Mouse (Mus musculus) forebrain, embryonic 14.5 days (tissue): Measurements from ENCODE around the gene Ubr2. TPM values are rescaled to one million over a fixed set of nuclear protein-coding genes. Genes with fewer than 3 reads are reported as not detected.
A peak's percentile ranks its signal among the peaks of the same experiment; 100 is the strongest.

Experiments
- ATAC-seq: fragments of 200-750 bp; cut with Nextera tagmentation; 2 replicates; pipeline ENCODE4 v1.8.0; 2017; ENCODE audit warnings: mild to moderate bottlenecking, moderate library complexity
- DNase-seq: peaks from one replicate; pipeline ENCODE4 v3.0.0-alpha.2; 2015; ENCODE audit warnings: low spot score
- H3K27ac ChIP-seq: fragments of 300-500 bp; sonication (generic); 2 replicates; pipeline ENCODE4 v1.5.1; 2014; ENCODE audit warnings: low read depth, mild to moderate bottlenecking, control low read depth, low read length, moderate library complexity
- H3K27me3 ChIP-seq: fragments of 300-500 bp; sonication (generic); replicated peaks from 2 replicates; pipeline ENCODE4 v1.6.1; 2014; ENCODE audit warnings: low read length, control low read depth, mixed read lengths; ENCODE audit not compliant: control insufficient read depth, insufficient read depth
- H3K36me3 ChIP-seq: fragments of 300-500 bp; sonication (generic); 2 replicates; pipeline ENCODE4 v1.6.1; 2014; ENCODE audit warnings: low read length, control low read depth; ENCODE audit not compliant: control insufficient read depth, insufficient read depth
- H3K4me1 ChIP-seq: fragments of 300-500 bp; sonication (generic); 2 replicates; pipeline ENCODE4 v1.6.1; 2014; ENCODE audit warnings: antibody characterized with exemption, low read length, control low read depth; ENCODE audit not compliant: control insufficient read depth, insufficient read depth
- H3K4me2 ChIP-seq: fragments of 300-500 bp; sonication (generic); 2 replicates; pipeline ENCODE4 v1.6.1; 2014; ENCODE audit warnings: mild to moderate bottlenecking, control low read depth, low read length
- H3K4me3 ChIP-seq: fragments of 300-500 bp; sonication (generic); 2 replicates; pipeline ENCODE4 v1.5.1; 2014; ENCODE audit warnings: low read depth, low read length, control low read depth
- H3K9ac ChIP-seq: fragments of 300-500 bp; sonication (generic); 2 replicates; pipeline ENCODE4 v1.6.1; 2014; ENCODE audit warnings: mild to moderate bottlenecking, low read length, control low read depth, moderate library complexity
- H3K9me3 ChIP-seq: fragments of 300-500 bp; sonication (generic); replicated peaks from 2 replicates; pipeline ENCODE4 v1.6.1; 2016; ENCODE audit warnings: low read length, control low read depth, mixed read lengths; ENCODE audit not compliant: control insufficient read depth
- WGBS: fragments of 180-500 bp; shearing (Covaris S2); extraction: QIAGEN DNeasy Blood & Tissue Kit; methylation state at CpG from one replicate; pipeline ENCODE4 v1.1.7; 2014; 5-methylcytosine and 5-hydroxymethylcytosine counted together
- polyA plus RNA-seq: library from polyadenylated mRNA; unstranded; fragments of >200 nt; fragmentation: Nextera tagmentation; extraction: Ambion mirVana; gene quantifications from 2 replicates; pipeline ENCODE4 v1.2.1, GENCODE M21; 2014

Ubr2 gene
- polyA plus RNA-seq, 1 experiment from 2014 or later = 14.7 TPM

DNA sequence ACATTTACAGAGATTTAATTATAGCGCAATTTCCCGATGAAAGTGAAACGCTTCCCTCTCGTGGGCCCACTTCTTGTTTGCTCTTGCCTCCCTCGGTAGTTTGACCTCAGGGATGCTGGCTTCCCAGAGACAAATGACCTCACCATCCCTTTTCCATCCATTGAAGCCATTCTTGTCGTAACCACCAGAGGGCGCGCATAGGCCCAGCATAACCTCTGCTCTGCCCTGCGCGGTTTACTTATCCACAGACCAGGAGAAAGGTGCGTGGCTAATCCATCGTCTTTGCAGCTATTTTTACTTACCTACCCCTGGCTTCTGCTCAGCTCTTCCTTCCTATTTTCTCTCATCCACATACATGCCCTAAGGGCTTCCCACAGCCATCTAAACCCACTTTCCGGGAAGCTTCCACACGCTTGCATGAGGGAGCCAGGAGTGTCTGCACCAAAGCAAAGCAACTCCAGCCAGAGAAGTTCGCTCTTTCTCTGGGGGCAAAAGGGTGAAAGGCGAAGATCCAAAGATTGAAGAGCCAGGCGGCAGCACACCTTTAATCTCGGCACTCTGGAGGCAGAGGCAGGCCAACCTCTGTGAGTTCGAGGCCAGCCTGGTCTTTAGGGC is 106.4 kb downstream of the Ubr2 start:
- 23% methylated on average over 19 of the region's 19 CpGs for WGBS
- no peak overlapping the region for H3K4me3 ChIP-seq
- H3K4me2 ChIP-seq = no peak overlapping the region
- H3K4me1 ChIP-seq = no peaks in the 10 kb centered on the region
- no peaks in the 10 kb centered on the region for H3K27me3 ChIP-seq
- no peaks in the 10 kb centered on the region for H3K9me3 ChIP-seq
- ATAC-seq = peak; percentile 80
- no peak overlapping the region for H3K9ac ChIP-seq
- peak; percentile 79 for DNase-seq
- H3K27ac ChIP-seq = no peak overlapping the region
- no peaks in the 10 kb centered on the region for H3K36me3 ChIP-seq

DNA sequence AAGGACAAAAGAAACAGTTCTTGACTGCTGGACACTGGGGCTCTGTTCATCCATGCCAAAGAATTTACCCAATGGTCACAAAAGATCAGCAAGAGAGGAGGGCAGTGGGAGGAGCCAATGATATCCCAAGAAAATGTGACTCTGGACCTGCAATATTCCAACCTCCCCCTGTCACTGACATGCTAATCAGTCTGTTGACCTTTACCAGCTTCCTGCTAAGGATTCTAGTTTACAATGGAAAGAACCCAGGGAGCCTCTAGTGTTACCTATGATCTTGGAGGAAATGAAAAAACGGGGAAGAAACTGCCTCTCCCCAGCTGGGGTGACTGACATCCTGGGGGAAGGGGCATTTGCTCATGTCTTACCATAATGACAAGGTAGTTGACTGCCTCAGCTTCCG is 109.4 kb downstream of the Ubr2 start:
- no peaks in the 10 kb centered on the region for H3K36me3 ChIP-seq
- H3K27ac ChIP-seq = no peak overlapping the region
- no peak overlapping the region for H3K4me2 ChIP-seq
- DNase-seq = no peak
- H3K4me3 ChIP-seq = no peak overlapping the region
- ATAC-seq = no peak
- no peaks in the 10 kb centered on the region for H3K9me3 ChIP-seq
- WGBS = 72% methylated on average over 2 of the region's 2 CpGs
- H3K27me3 ChIP-seq = no peaks in the 10 kb centered on the region
- no peak overlapping the region for H3K9ac ChIP-seq
- H3K4me1 ChIP-seq = no peaks in the 10 kb centered on the region

DNA sequence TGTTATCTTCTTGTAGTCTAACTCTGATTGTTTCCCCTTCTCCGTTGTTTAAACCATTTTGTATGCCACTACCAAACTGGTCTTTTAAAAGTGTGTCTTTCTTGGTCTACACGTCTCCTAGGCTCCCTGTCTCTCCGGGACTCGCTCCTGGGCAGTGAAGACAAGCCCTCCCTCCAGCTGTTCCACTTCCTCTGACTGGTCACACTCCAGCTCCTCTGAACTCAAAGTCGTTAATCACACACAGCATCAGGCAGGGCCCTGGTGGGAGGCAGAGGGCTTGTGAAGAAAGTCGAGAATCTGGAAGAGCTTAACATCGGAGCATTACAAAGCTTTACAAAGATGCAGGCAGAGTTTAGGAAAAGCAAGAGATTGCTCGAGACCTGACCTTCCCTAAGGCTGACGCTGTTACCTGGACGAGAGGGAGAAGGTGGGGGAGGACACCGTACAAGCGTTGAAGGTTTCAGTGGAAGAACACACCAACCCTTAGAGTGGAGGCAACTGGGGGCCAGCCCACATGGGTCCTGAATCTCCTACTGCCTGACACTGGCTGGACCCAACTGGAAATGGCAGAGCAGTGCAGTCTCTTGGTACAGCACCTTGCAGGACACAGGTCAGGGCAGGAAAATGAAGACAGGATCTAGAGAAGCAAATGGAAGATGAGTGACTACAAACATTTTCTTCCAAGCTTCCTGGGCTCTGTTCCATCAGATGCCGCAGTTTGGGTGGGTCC is 113.0 kb downstream of the Ubr2 start:
- H3K9ac ChIP-seq = no peak overlapping the region
- H3K4me3 ChIP-seq = no peak overlapping the region
- H3K9me3 ChIP-seq = no peaks in the 10 kb centered on the region
- DNase-seq = no peak
- peaks cover 5% of the 10 kb centered on the region for H3K4me1 ChIP-seq
- H3K27ac ChIP-seq = no peak overlapping the region
- peaks cover 7% of the 10 kb centered on the region; the same call in 1 of the 2 replicates for H3K36me3 ChIP-seq
- 55% methylated on average over 13 of the region's 13 CpGs for WGBS
- ATAC-seq = no peak
- H3K27me3 ChIP-seq = no peaks in the 10 kb centered on the region
- H3K4me2 ChIP-seq = no peak overlapping the region

DNA sequence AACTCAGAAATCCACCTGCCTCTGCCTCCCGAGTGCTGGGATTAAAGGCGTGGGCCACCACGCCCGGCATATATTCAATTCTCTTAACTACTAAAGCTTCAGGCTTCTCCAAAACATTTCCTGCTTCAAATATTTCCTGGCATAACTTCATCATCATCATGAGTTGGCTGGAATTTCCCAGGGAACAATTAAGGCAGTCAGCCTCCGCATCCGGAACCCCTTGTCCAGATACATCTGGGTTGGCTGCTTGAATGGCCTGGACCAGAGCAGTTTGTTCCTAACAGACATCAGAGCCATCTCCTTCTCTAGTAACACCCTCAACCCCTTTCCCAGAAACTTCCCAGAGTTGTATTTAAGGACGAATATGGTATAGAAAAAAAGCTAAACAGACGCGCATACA is 114.9 kb downstream of the Ubr2 start:
- Histone ChIP-seq H3K27me3 (no peaks in the 10 kb centered on the region), H3K4me3 (no peak overlapping the region), H3K27ac (no peak overlapping the region), H3K4me1 (peaks cover 15% of the 10 kb centered on the region), H3K36me3 (peaks cover 8% of the 10 kb centered on the region; the same call in 1 of the 2 replicates), H3K4me2 (no peak overlapping the region), H3K9ac (no peak overlapping the region), H3K9me3 (no peaks in the 10 kb centered on the region)
- no peak for ATAC-seq
- no peak for DNase-seq
- 94% methylated on average over 9 of the region's 9 CpGs for WGBS

DNA sequence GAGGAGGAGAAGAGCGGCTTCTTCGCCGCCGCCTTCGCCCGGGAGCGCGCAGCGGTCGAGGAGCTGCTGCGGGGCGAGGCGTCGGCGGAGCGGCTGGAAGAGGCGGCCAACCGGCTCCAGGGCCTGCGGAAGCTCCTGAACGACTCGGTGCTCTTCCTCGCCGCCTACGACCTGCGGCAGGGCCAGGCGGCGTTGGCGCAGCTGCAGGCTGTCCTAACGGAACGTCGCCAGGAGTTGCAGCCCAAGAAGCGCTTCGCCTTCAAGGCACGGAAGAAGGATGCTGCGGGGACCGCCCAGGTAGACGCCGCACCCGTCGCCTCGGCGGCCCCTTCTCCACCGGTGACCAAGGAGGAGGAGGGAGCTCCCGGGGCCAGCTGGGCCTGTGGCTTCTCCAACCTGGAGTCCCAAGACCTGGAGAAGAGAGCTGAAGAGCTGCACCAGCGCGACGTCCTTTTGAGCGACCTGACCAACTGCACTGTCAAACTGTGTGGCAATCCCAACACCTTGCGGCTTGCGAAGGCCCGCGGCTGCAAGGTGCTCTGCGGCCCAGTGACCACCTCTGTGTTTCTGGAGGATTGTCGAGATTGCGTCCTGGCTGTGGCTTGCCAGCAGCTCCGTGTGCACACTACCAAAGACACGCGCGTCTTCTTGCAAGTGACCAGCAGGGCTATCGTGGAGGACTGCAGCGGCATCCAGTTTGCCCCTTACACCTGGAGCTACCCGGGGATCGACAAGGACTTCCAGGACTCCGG is 119.3 kb downstream of the Ubr2 start:
- Histone ChIP-seq H3K36me3 (peaks cover 8% of the 10 kb centered on the region; the same call in 1 of the 2 replicates), H3K4me1 (peaks cover 15% of the 10 kb centered on the region), H3K9me3 (no peaks in the 10 kb centered on the region), H3K27ac (peak overlapping the region; percentile 87), H3K27me3 (no peaks in the 10 kb centered on the region), H3K4me3 (peak overlapping the region; percentile 98), H3K9ac (peak overlapping the region; percentile 91), H3K4me2 (peak overlapping the region; percentile 95)
- DNase-seq (peak; percentile 10), ATAC-seq (peak; percentile 43; the same call in 1 of the 2 replicates)
- 2% methylated on average over 57 of the region's 64 CpGs for WGBS

DNA sequence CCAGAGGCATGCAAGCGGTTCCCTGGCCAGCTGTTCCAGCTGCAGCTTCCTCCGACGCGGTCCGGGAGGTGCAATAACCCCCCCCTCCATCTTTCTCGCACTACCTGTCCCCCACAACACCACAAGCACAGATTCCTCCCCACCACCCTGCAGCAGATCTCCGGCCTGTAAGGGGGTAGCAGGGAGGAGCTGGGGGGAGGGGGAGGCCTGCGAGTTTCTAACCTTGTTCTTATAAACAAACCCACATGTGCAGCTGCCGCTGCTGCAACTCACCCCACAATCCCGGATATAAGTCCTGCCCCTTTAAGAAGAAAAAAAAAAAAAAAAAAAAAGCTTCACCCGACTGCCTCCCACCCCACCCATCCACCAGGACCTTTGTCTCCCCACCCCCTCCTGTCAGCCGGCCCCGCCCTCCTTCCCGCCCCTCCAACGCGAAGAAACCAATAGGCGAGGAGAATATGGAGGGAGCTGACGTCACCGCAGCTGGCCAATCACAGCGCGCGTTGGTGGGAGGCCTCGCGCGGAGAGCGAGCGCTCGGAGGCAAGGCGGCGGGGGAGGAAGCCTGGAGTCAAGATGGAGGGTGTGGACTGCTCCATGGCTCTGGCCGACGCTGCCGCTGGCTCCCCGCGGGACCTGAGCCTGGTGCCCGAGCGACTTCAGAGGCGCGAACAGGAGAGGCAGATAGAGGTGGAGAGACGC is 120.1 kb downstream of the Ubr2 start, which contains the start of gene Tbcc:
Gene Tbcc, plus strand, starts transcription at position 569 of the 700 bp plus-strand sequence.
- H3K4me2 ChIP-seq = peak within 1 kb of the TSS; percentile 95
- peak within 1 kb of the TSS; percentile 98 for H3K4me3 ChIP-seq
- ATAC-seq = peak; percentile 96
- DNase-seq = peak; percentile 99
- H3K27me3 ChIP-seq = no peaks in the 10 kb centered on the region
- peak within 1 kb of the TSS; percentile 94 for H3K27ac ChIP-seq
- peaks cover 8% of the 10 kb centered on the region; the same call in 1 of the 2 replicates for H3K36me3 ChIP-seq
- under 1% methylated on average over 40 of the region's 40 CpGs for WGBS
- no peaks in the 10 kb centered on the region for H3K9me3 ChIP-seq
- peaks cover 15% of the 10 kb centered on the region for H3K4me1 ChIP-seq
- H3K9ac ChIP-seq = peak within 1 kb of the TSS; percentile 91

DNA sequence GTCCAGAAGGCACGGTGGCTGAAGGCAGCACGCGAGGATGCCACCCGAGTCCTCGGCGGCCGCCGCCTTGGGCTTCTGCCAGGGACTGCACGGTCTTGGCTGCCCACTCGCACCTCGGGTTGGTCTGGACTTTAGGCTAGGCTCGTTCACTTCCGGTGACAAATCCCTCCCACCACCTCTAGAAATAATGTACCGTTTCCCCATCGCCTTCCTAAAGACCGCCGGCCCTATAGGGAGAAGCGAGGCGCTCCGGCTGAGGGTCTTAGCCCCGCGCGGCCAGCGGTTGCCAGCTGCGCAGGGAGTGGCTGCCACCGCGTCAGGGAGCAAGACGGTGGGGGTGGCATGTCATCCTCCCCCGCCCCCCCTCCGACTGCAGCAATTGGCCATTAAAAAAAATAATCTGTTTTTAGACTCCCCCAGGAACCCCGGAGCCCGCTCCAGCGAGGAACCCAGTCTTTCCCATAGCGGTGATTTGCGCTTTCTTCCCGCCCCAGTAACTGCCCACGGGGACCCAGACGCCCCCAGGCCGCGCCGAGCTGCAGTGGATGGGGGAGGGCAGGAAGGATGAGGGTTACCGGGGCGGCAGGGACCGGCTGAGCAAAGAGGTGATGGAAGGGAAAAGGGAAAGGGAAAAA is 120.8 kb downstream of the Ubr2 start:
- Histone ChIP-seq H3K27me3 (no peaks in the 10 kb centered on the region), H3K4me2 (peak overlapping the region; percentile 87), H3K9ac (peak overlapping the region; percentile 83), H3K36me3 (peaks cover 8% of the 10 kb centered on the region; the same call in 1 of the 2 replicates), H3K27ac (peak overlapping the region; percentile 94), H3K4me3 (peak overlapping the region; percentile 98), H3K4me1 (peaks cover 15% of the 10 kb centered on the region), H3K9me3 (no peaks in the 10 kb centered on the region)
- under 1% methylated on average over 44 of the region's 44 CpGs for WGBS
- peak; percentile 60 for ATAC-seq
- DNase-seq = peak; percentile 80
